Mouse (Mus musculus) ES-E14 (cell line): ENCODE results near the gene Slmap.

Source experiments
- CHD2 ChIP-seq: IDR thresholded peaks from 2 replicates; pipeline ENCODE4 v1.6.1; 2014; ENCODE audit warnings: mild to moderate bottlenecking, low read depth, low read length, inconsistent platforms
- HCFC1 ChIP-seq: IDR thresholded peaks from 2 replicates; pipeline ENCODE4 v1.6.1; 2012; ENCODE audit warnings: low read length, inconsistent platforms, borderline replicate concordance; ENCODE audit not compliant: insufficient read depth
- MAFK ChIP-seq: IDR thresholded peaks from 2 replicates; pipeline ENCODE4 v1.6.1; 2014; ENCODE audit warnings: mild to moderate bottlenecking, low read depth, low read length, inconsistent platforms; ENCODE audit not compliant: insufficient read depth
- ZC3H11A ChIP-seq: IDR thresholded peaks from 2 replicates; pipeline ENCODE4 v1.6.1; 2012; ENCODE audit warnings: low read depth, mild to moderate bottlenecking, inconsistent platforms, low read length, borderline replicate concordance
- ZNF384 ChIP-seq: IDR thresholded peaks from 2 replicates; pipeline ENCODE4 v1.6.1; 2012; ENCODE audit warnings: low read depth, low read length, inconsistent platforms

GRCm38 (mm10) chr14:26447223-26447622 lies 87.5 kb downstream of the Slmap start:
- TF ChIP-seq ZC3H11A (no peak), MAFK (no peak), HCFC1 (no peak), CHD2 (no peak), ZNF384 (no peak)
